Mouse (Mus musculus) urinary bladder, adult 18-20 months (tissue): ENCODE measurements around the gene Pde9a.

Experiments
- DNase-seq, 2 experiments: peaks; one replicate each; pipeline ENCODE4 v3.0.0; 2022; ENCODE audit warnings: low spot score in 2 of 2, mixed read lengths in 2 of 2

The Pde9a gene

GRCm38 (mm10) chr17:31462506-31462905, 76.5 kb downstream of the Pde9a start:
- DNase-seq, result no peak

DNA sequence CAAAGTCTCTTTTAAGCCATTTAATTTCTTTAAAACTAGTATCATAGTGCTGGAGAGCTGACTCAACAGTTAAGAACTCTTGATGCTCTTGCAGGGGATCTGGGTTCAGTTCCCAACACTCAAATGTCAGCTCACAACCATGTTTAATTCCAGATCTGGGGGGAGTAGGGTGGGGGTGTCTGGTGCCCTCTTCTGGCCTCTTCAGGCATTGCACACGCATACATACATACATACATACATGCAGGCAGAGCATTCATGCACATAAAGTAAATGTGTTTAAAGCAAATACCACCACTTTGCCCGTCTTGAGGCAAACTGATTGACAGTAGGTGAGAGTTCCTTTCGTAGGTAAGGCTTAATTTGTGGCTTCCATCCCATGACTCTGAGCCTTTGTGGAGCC, 80.8 kb downstream of the Pde9a start:
- DNase-seq, result no peak

GRCm38 (mm10) chr17:31468496-31468895, 82.5 kb downstream of the Pde9a start:
- no peak for DNase-seq

GRCm38 (mm10) chr17:31470766-31471418, 84.9 kb downstream of the Pde9a start:
- no peak for DNase-seq

- DNase-seq, result no peak
Measured at GRCm38 (mm10) chr17:31474388-31474787, 88.4 kb downstream of the Pde9a start.

- no peak for DNase-seq
Measured at GRCm38 (mm10) chr17:31478606-31479005, 92.6 kb downstream of the Pde9a start.

DNA sequence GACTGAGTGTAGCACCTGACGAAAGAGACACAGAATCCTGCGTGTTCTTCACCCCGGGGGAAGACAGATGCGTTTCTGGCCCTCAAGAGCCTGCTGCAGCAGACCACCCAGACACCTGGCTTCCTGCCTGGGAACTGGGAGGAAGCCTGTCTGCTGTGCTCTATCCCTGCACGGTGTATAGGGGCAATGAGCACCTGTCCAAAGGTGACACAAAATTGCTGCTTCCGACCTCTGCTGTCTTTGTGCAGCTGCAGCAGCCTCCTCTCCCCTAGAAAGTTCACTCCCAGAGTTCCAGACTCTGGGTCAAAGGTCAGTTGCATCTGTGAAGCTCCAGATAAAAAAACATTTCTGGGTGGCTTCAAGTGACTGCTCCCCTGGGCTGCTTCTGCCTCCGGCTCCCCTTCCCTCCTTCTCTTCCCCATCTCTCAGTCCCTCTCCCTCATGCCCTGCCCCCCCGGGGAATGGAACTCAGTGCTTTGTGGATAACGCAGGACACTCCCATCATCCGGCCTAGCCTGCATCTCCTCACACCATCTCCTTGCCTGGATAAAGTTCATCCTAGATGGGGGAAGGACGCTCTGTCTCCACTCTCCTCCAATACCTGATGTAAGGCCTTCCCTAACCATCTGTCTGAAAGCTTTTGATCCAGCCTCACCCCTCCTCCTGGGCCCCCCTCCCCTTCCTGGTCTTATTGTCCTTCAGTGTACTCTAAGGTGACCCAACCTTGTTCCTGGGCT, 93.3 kb downstream of the Pde9a start:
- no peak for DNase-seq

- no peak for DNase-seq
Measured at GRCm38 (mm10) chr17:31486616-31487198, 100.7 kb downstream of the Pde9a start.

DNA sequence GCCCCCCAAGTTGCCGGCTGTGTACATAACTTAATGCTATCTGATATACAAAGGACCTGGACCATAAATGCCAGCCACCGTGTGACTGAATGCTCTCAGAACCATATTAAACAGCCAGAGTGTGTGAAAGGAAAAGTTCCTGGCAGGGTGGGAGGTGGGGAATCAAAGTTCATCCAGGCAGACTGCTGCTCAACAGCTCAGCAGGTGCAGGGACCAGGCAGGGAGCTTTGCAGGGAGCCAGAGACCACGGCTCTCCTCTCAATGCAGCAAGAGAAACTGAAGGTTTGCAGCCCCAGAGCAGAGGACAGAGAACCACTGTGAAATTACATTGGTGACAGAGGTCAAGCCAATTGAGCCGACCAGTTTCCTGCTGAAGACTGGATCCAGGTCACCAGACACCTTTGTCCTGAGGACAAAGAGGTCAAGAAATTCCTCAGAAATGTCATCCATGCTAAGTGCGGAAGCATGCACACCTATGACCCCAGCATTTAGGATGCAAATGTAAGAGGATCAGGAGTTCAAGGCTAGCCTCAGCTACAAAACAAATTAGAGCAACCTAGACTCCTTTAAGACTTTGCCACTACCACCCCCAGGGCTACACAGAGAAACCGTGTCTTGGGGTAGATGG, 101.5 kb downstream of the Pde9a start:
- DNase-seq, result no peak

DNA sequence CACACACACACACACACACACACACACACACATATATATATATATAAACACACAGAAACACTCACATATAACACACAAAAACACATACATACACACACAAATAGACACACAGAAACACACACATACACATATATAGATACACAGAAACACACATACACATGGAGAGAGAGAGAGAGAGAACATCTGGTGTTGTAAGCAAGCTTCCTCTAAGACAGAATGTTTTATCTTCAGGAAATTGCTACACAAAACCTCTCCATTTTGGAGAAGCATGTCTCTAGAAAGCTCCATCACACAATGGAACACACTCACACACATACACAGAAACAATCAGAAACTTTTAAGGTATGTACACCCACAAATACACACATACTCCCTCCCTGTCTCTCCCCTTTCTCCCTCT, 105.3 kb downstream of the Pde9a start:
- DNase-seq, result no peak

DNA sequence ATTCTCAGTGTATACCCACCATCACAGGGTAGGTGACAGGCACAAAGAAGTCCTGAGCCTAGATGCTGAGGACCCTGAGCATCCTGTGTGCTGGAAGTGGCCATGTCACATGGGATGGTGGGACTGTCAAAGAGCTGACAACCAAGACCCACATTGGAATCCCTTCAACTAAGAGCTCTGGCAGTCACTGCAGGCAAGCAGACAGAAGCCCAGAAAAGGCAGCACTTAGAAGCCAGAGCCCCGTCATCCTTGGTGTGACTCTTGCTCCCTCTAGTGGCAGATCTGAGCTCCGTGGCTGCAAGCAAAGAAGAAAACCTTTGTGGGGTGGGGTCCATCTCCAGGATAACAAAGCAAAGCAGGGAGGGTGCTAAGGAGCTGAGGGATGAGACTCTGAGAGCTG, 106.4 kb downstream of the Pde9a start:
- peak; percentile 41 to 45 for DNase-seq

DNA sequence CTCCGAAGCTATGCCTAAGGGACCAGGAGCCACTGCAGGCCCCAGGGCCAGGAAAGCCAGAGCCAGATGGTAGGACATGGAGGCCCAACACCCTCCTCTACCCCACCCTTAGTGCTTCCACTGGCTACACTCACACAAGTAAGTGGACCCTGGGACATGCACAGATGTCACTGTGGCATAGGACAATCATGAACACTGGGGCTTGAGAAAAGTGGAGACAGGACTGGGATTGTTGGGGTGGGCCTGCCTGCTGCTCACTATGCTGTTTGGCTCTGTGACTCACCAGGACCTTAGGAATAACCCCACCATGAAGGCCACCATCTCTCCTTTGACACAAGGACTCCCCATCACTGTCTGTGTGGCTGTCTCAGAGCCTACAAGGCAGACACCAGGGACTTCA, 109.0 kb downstream of the Pde9a start:
- DNase-seq, result no peak

DNA sequence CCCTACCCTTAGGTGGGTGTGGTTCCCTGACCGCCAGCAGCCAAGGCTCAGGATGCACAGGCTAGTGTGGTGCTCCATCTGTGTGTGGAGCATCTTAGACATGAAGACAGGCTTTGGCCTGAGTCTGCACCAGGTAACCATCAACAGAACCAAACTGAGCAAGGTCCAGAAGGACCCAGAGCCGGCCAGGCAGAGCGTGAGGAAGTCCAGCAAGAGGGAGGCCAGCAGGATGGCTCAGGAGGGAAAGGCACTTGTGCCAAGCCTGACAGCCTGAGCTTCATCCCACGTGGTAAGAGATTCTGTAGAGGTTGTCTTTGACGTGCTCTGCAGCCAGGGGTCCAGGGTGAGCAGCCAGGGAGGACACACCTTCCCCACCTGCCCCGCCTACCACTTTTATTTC, 111.7 kb downstream of the Pde9a start:
- DNase-seq, result no peak

DNA sequence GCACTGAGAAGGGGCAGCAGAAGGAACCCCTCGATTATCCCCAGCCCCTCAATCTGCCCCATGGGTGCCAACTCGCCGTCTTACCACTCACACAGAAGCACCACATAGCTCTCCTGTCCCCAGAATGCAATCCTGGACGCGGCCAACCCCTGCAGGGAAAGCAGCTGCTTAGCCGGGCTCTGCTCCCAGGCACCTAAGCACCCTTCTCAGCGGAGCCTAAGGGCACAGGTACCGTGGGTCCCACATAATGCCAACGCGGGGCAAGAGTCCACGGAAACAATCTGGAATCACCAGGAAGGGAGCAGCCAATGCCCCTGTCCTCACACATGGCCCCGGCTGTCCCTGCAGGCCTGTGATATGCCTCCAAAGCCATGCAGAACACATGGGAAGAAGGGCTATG, 113.7 kb downstream of the Pde9a start:
- no peak for DNase-seq

DNA sequence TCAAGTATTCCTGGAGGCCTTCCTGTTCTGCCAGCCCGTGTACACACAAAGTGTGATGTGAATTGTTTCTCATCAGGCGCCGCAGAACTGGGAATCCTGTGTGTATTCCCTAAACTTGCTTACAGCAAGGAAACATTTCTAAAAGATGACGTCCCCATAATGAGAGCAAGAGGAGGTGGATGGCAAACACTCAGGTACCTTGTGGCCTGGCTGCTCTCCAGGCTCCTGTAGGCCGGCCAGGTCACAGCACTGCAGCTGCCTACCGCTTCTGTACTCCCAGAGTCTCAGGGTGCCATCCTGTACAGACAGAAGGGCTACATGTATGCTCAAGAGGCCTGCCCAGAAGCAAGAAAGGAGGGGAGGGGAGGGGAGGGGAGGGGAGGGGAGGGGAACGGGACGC, 114.4 kb downstream of the Pde9a start:
- no peak for DNase-seq

DNA sequence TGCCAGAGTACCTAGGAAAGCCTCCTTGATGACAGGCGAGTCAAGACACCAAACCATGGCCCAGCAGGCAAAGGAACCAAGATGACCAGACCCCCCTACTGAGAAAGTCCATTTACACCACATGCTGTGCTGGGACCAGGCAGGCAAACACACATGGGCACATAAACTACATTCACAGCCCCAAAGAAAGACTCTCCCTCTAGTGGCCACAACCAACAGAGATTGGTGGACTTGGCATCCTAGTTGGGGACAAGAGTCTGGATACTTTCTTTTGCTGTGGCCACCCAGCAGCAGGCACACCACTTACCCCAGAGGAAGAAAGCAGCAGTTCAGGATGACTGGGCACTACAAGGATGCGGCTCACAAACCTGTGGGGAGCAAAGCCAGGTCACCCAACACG, 114.9 kb downstream of the Pde9a start:
- DNase-seq, result no peak

- DNase-seq, result no peak
Measured at GRCm38 (mm10) chr17:31502261-31502927, 116.4 kb downstream of the Pde9a start.

DNA sequence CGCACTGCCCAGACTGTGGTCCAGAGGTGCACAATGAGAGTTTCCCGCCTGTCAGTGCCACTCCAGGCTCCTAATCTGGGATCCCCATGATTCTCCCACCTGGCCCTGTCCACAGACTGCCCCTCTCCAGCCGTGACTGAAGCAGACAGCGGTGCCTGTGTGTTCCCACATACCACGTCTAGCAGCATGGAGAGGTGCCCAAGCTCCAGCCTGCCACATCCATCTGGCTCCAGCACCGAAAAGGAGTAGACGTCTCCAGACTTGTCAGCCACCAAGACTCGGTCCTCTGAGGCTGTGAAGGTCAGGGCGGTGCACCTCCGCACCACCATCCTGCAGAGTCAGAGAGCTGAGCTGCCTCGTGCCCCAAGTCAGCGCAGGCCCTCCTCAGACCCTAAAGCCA, 117.3 kb downstream of the Pde9a start:
- no peak for DNase-seq

DNA sequence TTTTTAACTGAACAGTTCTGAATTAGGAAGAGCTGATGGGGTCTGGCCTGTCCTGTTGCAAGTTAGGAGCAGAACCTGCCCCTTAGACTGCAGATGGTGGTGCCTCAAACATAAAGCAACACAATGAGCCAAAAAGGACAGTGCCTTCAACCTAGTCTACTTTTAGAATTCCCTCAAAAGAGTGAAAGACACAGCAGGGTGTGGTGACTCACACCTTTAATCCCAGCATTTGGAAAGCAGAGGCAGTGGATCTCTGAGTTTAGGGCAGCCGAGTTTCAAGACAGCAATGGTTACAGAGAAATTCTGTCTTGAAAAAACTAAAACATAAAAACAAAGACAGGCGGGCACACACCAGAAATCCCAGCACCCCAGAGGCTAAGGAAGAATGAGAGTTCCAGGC, 117.9 kb downstream of the Pde9a start:
- DNase-seq, result no peak

- no peak for DNase-seq
Measured at GRCm38 (mm10) chr17:31505013-31505412, 119.0 kb downstream of the Pde9a start.

DNA sequence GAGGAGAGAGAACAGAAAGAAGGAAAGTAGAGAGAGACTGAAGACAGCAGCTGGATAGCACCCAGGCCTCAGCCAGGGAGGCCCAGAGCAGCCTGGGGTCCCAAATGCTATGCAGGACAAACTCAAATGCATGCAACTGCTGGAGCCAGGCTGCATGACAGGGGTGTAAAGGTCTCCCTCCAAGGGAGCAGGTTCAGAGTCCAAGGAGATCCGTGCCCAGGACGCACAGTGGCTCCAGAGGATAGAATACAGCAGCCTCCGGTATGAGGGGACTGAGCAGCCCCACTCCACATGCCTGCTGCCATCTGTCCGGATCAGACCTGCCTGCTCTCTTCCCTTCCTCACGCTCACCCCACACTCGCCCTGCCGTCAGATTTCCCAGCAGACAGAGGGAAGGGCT, 120.3 kb downstream of the Pde9a start:
- DNase-seq, result no peak

- no peak for DNase-seq
Measured at GRCm38 (mm10) chr17:31510944-31511343, 124.9 kb downstream of the Pde9a start.
